Mouse (Mus musculus) heart, embryonic 10.5 days (tissue): ENCODE data around the gene Abca6. TPM values are rescaled to one million over a fixed set of nuclear protein-coding genes. Genes with fewer than 3 reads are reported as not detected.

ENCODE experiments used
- DNase-seq: peaks from one replicate; pipeline ENCODE4 v3.0.0-alpha.2; 2017; ENCODE audit warnings: low spot score
- H3K27ac ChIP-seq: fragments of 300-500 bp; sonication (generic); 2 replicates; pipeline ENCODE4 v1.5.1; 2016; ENCODE audit warnings: mild to moderate bottlenecking
- H3K27me3 ChIP-seq: fragments of 300-500 bp; sonication (generic); 2 replicates; pipeline ENCODE4 v1.6.1; 2016; ENCODE audit warnings: mild to moderate bottlenecking; ENCODE audit not compliant: poor library complexity, insufficient read depth, severe bottlenecking
- H3K36me3 ChIP-seq: fragments of 300-500 bp; sonication (generic); 2 replicates; pipeline ENCODE4 v1.6.1; 2016; ENCODE audit warnings: mild to moderate bottlenecking, moderate library complexity
- H3K4me1 ChIP-seq: fragments of 300-500 bp; sonication (generic); 2 replicates; pipeline ENCODE4 v1.6.1; 2016; ENCODE audit warnings: mild to moderate bottlenecking
- H3K4me3 ChIP-seq: fragments of 300-500 bp; sonication (generic); 2 replicates; pipeline ENCODE4 v1.5.1; 2016; ENCODE audit warnings: mild to moderate bottlenecking, moderate library complexity
- H3K9me3 ChIP-seq: fragments of 300-500 bp; sonication (generic); 2 replicates; pipeline ENCODE4 v1.6.1; 2016; ENCODE audit warnings: mild to moderate bottlenecking, moderate library complexity
- WGBS: fragments of 180-500 bp; shearing (Covaris S2); methylation state at CpG from one replicate; pipeline ENCODE4 v1.1.7; 2016; 5-methylcytosine and 5-hydroxymethylcytosine counted together
- polyA plus RNA-seq: library from polyadenylated mRNA; unstranded; fragments of >200 nt; fragmentation: Nextera tagmentation; extraction: Ambion mirVana; gene quantifications from 2 replicates; pipeline ENCODE4 v1.2.1, GENCODE M21; 2016

Abca6 gene
- polyA plus RNA-seq, 1 experiment from 2014 or later, result 0.55 TPM

DNA sequence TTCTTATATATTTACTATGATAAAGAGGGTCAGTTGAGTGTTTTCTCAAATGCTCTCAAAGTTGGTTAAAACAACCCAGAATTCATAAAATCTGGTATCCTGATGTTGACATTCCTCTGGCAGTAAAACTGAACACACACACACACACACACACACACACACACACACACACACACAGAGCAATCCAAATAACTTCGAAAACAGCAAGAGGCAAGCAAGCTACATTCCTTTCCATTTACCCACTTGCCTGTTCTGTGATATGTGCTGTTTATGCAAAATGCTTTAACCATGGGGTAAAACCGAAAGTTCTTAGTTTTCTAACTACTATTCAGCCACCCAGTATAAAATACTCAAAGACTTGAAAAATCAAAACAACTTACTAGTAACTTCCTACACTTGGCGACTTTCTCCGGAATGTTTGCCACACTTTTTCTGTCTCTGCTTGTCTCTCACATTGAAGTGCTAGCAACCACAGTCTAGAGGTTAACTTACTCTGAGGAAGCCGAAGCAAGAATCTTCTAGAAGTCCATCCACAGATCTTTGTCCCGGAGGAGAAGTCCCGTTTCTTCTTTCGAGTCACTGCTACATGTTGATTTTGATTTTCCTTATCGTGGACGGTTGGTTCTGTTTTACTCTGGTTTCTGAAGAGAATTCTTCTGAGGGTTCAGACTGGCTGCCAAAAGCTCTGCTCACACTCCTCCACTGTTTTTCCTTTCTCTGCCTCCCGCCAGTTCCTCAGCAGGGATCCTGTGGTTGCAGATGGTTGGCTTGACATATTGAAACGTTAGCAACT is 83.9 kb downstream of the Abca6 start, which contains the start of gene Abca9:
TSS of gene Abca9 (minus strand) at position 738 of the 793 bp plus-strand sequence.
- no peaks in the 10 kb centered on the region for H3K9me3 ChIP-seq
- no peaks in the 10 kb centered on the region for H3K36me3 ChIP-seq
- no peak within 1 kb of the TSS for H3K4me3 ChIP-seq
- H3K4me1 ChIP-seq, result no peaks in the 10 kb centered on the region
- DNase-seq, result no peak
- H3K27ac ChIP-seq, result 0 out of 2 replicates have a peak within 1 kb of the TSS, but pooled peaks have one; percentile 16
- 40% methylated on average over 12 of the region's 12 CpGs for WGBS
- H3K27me3 ChIP-seq, result no peaks in the 10 kb centered on the region

DNA sequence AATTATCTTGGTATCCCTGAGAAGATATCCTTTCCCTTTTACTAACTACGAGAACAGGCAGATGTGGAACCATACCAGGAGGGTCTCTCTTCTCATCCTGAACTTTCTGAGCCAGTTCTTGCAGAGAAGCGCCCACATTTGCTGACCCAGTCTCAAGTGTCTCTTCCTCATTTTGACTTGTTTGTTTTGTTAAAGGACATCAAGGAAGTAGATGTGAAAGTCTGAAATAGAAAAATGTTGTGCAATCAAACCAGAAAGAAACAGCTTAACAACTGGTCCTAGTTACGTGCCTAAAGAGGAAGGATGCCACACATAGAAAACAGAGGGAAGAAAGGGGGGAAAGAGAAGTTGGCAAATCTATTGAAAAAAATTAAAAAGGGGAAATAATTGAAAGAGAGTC is 85.8 kb downstream of the Abca6 start:
- Histone ChIP-seq H3K27ac (no peak overlapping the region), H3K4me3 (no peak overlapping the region), H3K36me3 (no peaks in the 10 kb centered on the region), H3K27me3 (no peaks in the 10 kb centered on the region), H3K9me3 (no peaks in the 10 kb centered on the region), H3K4me1 (no peaks in the 10 kb centered on the region)
- 61% methylated on average over 3 of the region's 3 CpGs for WGBS
- no peak for DNase-seq

DNA sequence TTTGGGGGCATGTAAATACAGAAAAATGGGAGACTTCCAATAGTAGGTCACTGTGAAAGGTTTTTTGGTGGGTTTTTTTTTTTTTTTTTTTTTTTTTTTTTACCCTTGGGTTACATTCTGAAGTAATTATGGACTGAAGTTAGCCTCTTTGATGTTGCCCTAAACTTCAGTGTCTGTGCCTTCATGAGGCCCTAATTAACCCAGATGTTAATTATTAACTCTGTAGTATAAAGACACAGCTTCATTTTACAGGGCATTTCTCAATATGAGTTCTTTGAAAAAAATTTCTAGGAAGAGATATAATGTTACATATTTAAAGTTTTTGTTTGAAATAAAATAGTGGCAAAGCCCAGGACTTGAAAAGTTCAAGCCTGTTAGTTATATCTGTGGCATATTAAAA is 86.2 kb downstream of the Abca6 start:
- H3K9me3 ChIP-seq, result no peaks in the 10 kb centered on the region
- no peaks in the 10 kb centered on the region for H3K4me1 ChIP-seq
- H3K36me3 ChIP-seq, result no peaks in the 10 kb centered on the region
- no peak for DNase-seq
- H3K27me3 ChIP-seq, result no peaks in the 10 kb centered on the region
- no peak overlapping the region for H3K4me3 ChIP-seq
- H3K27ac ChIP-seq, result no peak overlapping the region

DNA sequence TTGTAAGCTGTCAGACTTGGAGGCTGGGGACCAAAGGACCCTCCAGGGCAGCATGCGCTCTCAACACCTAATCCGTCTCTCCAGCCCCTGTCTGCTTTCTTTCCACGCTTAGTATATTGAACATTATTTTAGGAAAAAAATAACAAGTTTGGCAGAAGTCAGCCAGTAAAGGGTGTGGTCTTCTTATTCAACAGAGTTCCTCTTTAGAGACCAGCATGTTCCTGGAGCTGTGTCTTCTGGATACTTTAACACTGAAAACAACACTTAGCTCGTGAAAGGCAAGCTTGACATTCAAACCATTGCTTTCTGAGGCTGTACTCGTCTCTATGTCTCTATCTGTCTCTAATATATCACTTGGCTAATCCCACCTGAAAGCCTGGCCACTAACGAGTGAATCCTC is 94.5 kb downstream of the Abca6 start:
- no peaks in the 10 kb centered on the region for H3K36me3 ChIP-seq
- H3K9me3 ChIP-seq, result no peaks in the 10 kb centered on the region
- no peak overlapping the region for H3K4me3 ChIP-seq
- no peaks in the 10 kb centered on the region for H3K27me3 ChIP-seq
- 63% methylated on average over 6 of the region's 6 CpGs for WGBS
- DNase-seq, result no peak
- H3K27ac ChIP-seq, result no peak overlapping the region
- H3K4me1 ChIP-seq, result no peaks in the 10 kb centered on the region

DNA sequence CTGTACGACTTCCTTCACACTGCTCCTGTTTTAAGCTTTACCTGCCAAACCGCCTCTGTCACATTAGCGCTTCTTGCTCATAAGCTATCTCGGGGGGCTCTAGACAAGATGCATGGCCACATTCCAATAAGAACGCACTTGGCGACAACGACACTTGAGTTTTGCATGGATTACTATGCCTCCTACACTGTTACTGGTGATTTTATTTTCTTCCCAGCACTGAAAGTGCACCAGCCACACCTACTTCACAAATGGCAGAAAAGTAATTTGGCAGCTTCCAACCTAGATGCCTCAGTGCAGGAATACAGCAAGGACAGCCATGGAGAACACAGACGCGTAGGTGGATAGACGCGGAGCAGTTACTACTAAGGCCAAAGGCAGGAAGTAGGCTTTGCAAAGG is 95.6 kb downstream of the Abca6 start:
- Histone ChIP-seq H3K36me3 (no peaks in the 10 kb centered on the region), H3K9me3 (no peaks in the 10 kb centered on the region), H3K4me1 (no peaks in the 10 kb centered on the region), H3K27me3 (no peaks in the 10 kb centered on the region), H3K27ac (no peak overlapping the region), H3K4me3 (no peak overlapping the region)
- 95% methylated on average over 11 of the region's 11 CpGs for WGBS
- no peak for DNase-seq

DNA sequence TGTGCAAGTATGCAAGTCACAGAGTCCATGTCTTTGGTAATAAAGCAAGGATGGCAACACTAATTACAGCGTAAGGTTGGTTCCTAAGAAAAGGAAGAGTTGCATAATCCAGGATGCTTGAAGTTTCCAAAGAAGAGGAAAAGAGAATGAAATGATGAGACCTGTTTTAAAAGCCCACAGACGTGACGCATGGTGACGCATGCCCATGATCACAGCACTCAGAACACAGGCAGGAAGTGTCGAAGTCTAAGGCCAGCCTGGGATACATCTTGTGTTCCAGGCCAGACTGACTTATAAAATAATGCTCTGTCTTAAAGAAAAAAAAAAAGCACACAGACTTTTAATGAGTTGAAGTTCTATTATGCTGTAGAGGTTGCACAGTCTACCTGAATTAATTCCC is 103.9 kb downstream of the Abca6 start:
- Histone ChIP-seq H3K4me1 (no peaks in the 10 kb centered on the region), H3K27me3 (no peaks in the 10 kb centered on the region)

DNA sequence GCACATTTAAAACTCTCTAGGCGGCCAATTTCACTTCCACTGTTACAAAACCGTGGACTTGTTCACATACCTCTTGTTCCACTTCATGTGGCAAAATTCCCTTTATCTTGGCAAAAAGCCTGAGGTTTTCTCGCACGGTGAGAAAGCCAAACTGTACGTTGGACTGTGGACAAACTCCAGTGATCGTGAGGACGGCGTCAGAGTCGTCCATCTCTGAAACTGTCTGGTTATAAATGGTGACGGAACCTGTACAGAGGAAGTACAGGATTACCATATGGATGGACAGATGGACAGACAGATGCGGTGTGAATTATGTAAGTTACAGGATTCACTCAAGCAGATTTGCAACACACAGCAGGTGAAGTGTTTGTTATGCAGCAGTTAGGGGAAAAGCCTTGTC is 106.2 kb downstream of the Abca6 start:
- no peaks in the 10 kb centered on the region for H3K27me3 ChIP-seq
- H3K4me3 ChIP-seq, result no peak overlapping the region
- H3K4me1 ChIP-seq, result no peaks in the 10 kb centered on the region
- no peaks in the 10 kb centered on the region for H3K36me3 ChIP-seq
- no peak for DNase-seq
- no peak overlapping the region for H3K27ac ChIP-seq
- 90% methylated on average over 11 of the region's 11 CpGs for WGBS
- H3K9me3 ChIP-seq, result no peaks in the 10 kb centered on the region

More for the DNA sequence above, 103.9 kb downstream of the Abca6 start:
- Histone ChIP-seq H3K9me3 (no peaks in the 10 kb centered on the region), H3K27ac (no peak overlapping the region), H3K36me3 (no peaks in the 10 kb centered on the region), H3K4me3 (no peak overlapping the region)
- 88% methylated on average over 5 of the region's 5 CpGs for WGBS
- no peak for DNase-seq

DNA sequence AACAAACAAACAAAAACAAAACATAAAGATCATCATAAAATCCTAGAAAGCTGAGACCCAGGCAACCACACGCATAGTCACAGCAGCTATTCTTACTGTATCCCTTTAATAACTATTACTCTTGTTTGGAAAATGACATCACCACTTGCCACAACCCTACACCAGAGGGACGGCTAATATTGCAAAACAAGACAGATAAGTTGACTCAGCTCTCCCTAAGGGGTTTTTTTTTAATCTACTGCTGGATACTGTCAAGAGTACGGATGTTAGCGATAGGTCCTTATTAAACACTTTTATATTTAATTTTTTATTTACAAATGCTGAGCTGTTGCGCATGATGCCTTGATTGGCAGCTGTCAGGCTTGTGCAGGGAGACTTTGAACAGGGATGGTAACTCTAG is 120.8 kb downstream of the Abca6 start:
- WGBS, result 76% methylated on average over 5 of the region's 5 CpGs
- no peak for DNase-seq
- H3K27me3 ChIP-seq, result no peaks in the 10 kb centered on the region
- no peak overlapping the region for H3K27ac ChIP-seq
- no peaks in the 10 kb centered on the region for H3K36me3 ChIP-seq
- H3K4me1 ChIP-seq, result no peaks in the 10 kb centered on the region
- H3K9me3 ChIP-seq, result no peaks in the 10 kb centered on the region
- H3K4me3 ChIP-seq, result no peak overlapping the region

Other genes starting within 250 kb of the Abca6 start
- gene Abca8a, start 155.8 kb downstream of the Abca6 start, polyA plus RNA-seq, result not detected in 2 replicates
- gene Abca9, start 83.6 kb downstream of the Abca6 start, polyA plus RNA-seq, result 0.57 and 0.65 TPM in 2 replicates
- gene Abca5, start 85.9 kb upstream of the Abca6 start, polyA plus RNA-seq, result 1.8 and 2.4 TPM in 2 replicates
- 14.7 and 22.5 TPM in 2 replicates for gene Map2k6, start 147.3 kb upstream of the Abca6 start, polyA plus RNA-seq